Mouse (Mus musculus) G1E (cell line): ENCODE results near the gene Rnf220.

Experiments
- CTCF ChIP-seq: IDR thresholded peaks from 2 replicates; pipeline ENCODE4 v1.5.1; 2012; ENCODE audit warnings: low read depth, low read length, inconsistent platforms, mixed read lengths
- POLR2AphosphoS5 ChIP-seq: IDR thresholded peaks from 2 replicates; pipeline ENCODE4 v1.6.1; 2012; ENCODE audit warnings: low read depth, low read length, inconsistent platforms; ENCODE audit not compliant: insufficient replicate concordance

- TF ChIP-seq POLR2AphosphoS5 (no peak), CTCF (no peak)
Measured at GRCm38 (mm10) chr4:117486188-117486587, 10.7 kb downstream of the Rnf220 start.
